Mouse (Mus musculus): ENCODE measurements around the gene Prom1. TPM values are rescaled to one million over a fixed set of nuclear protein-coding genes. Genes with fewer than 3 reads are reported as not detected.

The Prom1 gene
- polyA plus RNA-seq, 1 experiment from 2014 or later = 136 TPM

- Histone ChIP-seq H3K27me3 (ENCODE audit: control insufficient read depth, insufficient read depth, low read length) (no peaks in the 10 kb centered on the region), H3K4me1 (replicated peaks; ENCODE audit: control insufficient read depth, insufficient read depth, low read length) (peaks cover 2% of the 10 kb centered on the region; the same call in 1 of the 2 replicates), H3K36me3 (ENCODE audit: control insufficient read depth, insufficient read depth, low read length) (no peaks in the 10 kb centered on the region), H3K9ac (ENCODE audit: low read depth, low read length) (no peak overlapping the region), H3K27ac (ENCODE audit: low read depth, low read length) (no peak overlapping the region), H3K4me2 (replicated peaks; ENCODE audit: low read depth, low read length) (peak overlapping the region; percentile 60), H3K4me3 (ENCODE audit: low read depth, low read length) (peak overlapping the region; percentile 19; the same call in 1 of the 2 replicates), H3K9me3 (ENCODE audit: control insufficient read depth, low read length) (no peaks in the 10 kb centered on the region)
- ATAC-seq (ENCODE audit: low FRiP score) (peak; percentile 86), DNase-seq (ENCODE audit: low spot score) (peak; percentile 56)
- WGBS = 2% methylated on average over 27 of the region's 27 CpGs
Measured at GRCm38 (mm10) chr5:43948111-43948743, 153.6 kb downstream of the Prom1 start.

GRCm38 (mm10) chr5:43947330-43947977 lies 154.4 kb downstream of the Prom1 start:
- no peaks in the 10 kb centered on the region for H3K36me3 ChIP-seq (ENCODE audit: control insufficient read depth, insufficient read depth, low read length)
- no peak overlapping the region for H3K9ac ChIP-seq (ENCODE audit: low read depth, low read length)
- no peak overlapping the region for H3K27ac ChIP-seq (ENCODE audit: low read depth, low read length)
- H3K4me3 ChIP-seq (ENCODE audit: low read depth, low read length) = peak overlapping the region; percentile 19; the same call in 1 of the 2 replicates
- peak; percentile 4 for DNase-seq (ENCODE audit: low spot score)
- no peaks in the 10 kb centered on the region for H3K27me3 ChIP-seq (ENCODE audit: control insufficient read depth, insufficient read depth, low read length)
- no peaks in the 10 kb centered on the region for H3K9me3 ChIP-seq (ENCODE audit: control insufficient read depth, low read length)
- peak overlapping the region; percentile 60 for H3K4me2 ChIP-seq (replicated peaks; ENCODE audit: low read depth, low read length)
- H3K4me1 ChIP-seq (replicated peaks; ENCODE audit: control insufficient read depth, insufficient read depth, low read length) = peaks cover 2% of the 10 kb centered on the region; the same call in 1 of the 2 replicates
- 46% methylated on average over 9 of the region's 9 CpGs for WGBS
- no peak for ATAC-seq (ENCODE audit: low FRiP score)

Other genes starting within 250 kb of the Prom1 start
- gene Cd38, start 233.5 kb downstream of the Prom1 start, polyA plus RNA-seq (2014; fragmentation: Nextera tagmentation; extraction: Ambion mirVana) = 8.0 and 8.9 TPM in 2 replicates
- 0.71 and 0.80 TPM in 2 replicates for gene Gm7879, start 188.9 kb downstream of the Prom1 start, polyA plus RNA-seq (2014; fragmentation: Nextera tagmentation; extraction: Ambion mirVana)
- 1.8 and 3.4 TPM in 2 replicates for gene Fgfbp1, start 120.3 kb downstream of the Prom1 start, polyA plus RNA-seq (2014; fragmentation: Nextera tagmentation; extraction: Ambion mirVana)
- 27.5 and 31.9 TPM in 2 replicates for gene Tapt1, start 124.6 kb upstream of the Prom1 start, polyA plus RNA-seq (2014; fragmentation: Nextera tagmentation; extraction: Ambion mirVana)

Measured in hindbrain, embryonic 11.5 days (tissue).